Mouse (Mus musculus) spleen, adult 2 months (tissue): ENCODE measurements around the gene Stab1. TPM values are rescaled to one million over a fixed set of nuclear protein-coding genes. Genes with fewer than 3 reads are reported as not detected.
A peak's percentile ranks its signal among the peaks of the same experiment; 100 is the strongest.

Experiments
- DNase-seq, 2 experiments: peaks; one replicate each; pipeline versions ENCODE4 v3.0.0 to v3.0.0-alpha.2; 2012 to 2021; ENCODE audit warnings: low spot score in 2 of 2, low read depth in 1 of 2
- H3K27ac ChIP-seq: fragments of 200-500 bp; 2 replicates; pipeline ENCODE4 v1.5.1; 2012; ENCODE audit warnings: low read length, inconsistent platforms; ENCODE audit not compliant: insufficient read depth
- H3K27me3 ChIP-seq: fragments of 200-500 bp; 2 replicates; pipeline ENCODE4 v1.6.1; 2012; ENCODE audit warnings: mild to moderate bottlenecking, moderate library complexity, low read length, inconsistent platforms; ENCODE audit not compliant: control insufficient read depth, insufficient read depth
- H3K36me3 ChIP-seq: fragments of 200-500 bp; 2 replicates; pipeline ENCODE4 v1.6.1; 2012; ENCODE audit warnings: mild to moderate bottlenecking, low read length, inconsistent platforms; ENCODE audit not compliant: control insufficient read depth, insufficient read depth
- H3K4me1 ChIP-seq: fragments of 200-500 bp; 2 replicates; pipeline ENCODE4 v1.6.1; 2011; ENCODE audit warnings: inconsistent platforms; ENCODE audit not compliant: control insufficient read depth, insufficient read depth, insufficient read length
- H3K4me3 ChIP-seq: fragments of 200-500 bp; 2 replicates; pipeline ENCODE4 v1.5.1; 2011; ENCODE audit warnings: mild to moderate bottlenecking, inconsistent platforms; ENCODE audit not compliant: insufficient read depth, insufficient read length; ENCODE audit errors: extremely low read depth
- CTCF ChIP-seq: fragments of 200-500 bp; IDR thresholded peaks from 2 replicates; pipeline ENCODE4 v1.5.1; 2011; ENCODE audit warnings: mild to moderate bottlenecking, inconsistent platforms; ENCODE audit not compliant: insufficient read depth, insufficient read length, insufficient replicate concordance; ENCODE audit errors: extremely low read depth
- POLR2A ChIP-seq: fragments of 200-500 bp; IDR thresholded peaks from 2 replicates; pipeline ENCODE4 v1.6.1; 2011; ENCODE audit warnings: low read depth, low read length, inconsistent platforms
- whole genome bisulfite sequencing: fragments of 180-500 bp; shearing (Covaris S2); methylation state at CpG from one replicate; pipeline ENCODE4 v1.1.7; 2018; 5-methylcytosine and 5-hydroxymethylcytosine counted together
- polyA plus RNA-seq: library from polyadenylated mRNA; depleted of rRNA; stranded (reverse); fragments of >200 nt; gene quantifications from 2 replicates; pipeline ENCODE4 v1.2.3, GENCODE M21; 2012

The Stab1 gene
- polyA plus RNA-seq, 1 experiment, result 44.3 TPM

GRCm38 (mm10) chr14:31134015-31135000 is 34.1 kb downstream of the Stab1 start:
- Histone ChIP-seq H3K27ac (no peak overlapping the region), H3K27me3 (0 out of 2 replicates have a peak, but pooled peaks cover 1% of the 10 kb centered on the region), H3K4me1 (peaks cover 12% of the 10 kb centered on the region), H3K4me3 (no peak overlapping the region), H3K36me3 (no peaks in the 10 kb centered on the region)
- WGBS, result 91% methylated on average over 25 of the region's 25 CpGs
- no peak for DNase-seq
- no peak for TF ChIP-seq POLR2A

DNA sequence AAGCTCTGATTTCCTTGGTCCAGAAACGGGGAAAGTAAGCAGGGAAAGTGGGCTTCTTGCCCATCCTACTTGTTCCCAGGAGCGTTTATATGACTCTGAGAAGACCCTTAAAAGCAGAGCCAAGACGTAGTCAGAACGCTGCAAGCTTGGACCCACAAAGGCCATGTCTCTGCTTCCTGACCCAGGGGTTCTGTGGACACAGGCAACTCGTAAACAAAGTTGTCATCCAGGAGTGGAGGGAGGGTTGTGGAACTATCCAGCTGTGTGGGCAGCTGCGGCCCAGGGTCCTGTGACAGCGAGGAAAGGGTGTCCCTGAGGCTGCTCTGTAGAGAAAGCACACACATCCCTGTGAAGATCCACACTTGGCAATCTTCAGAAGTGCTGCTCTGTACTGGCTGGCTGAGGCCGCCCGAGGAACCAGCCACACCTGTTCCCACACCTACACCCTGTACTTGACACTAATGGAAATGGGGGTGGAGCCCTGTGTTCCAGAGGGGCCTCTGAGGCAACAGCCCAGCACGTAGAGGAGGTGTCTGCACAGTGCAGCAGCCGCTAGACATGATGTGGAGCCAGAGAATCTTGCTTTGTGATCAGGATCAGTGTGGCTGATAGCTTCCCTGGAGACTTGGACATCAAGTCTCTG is 35.3 kb downstream of the Stab1 start:
- 0 out of 2 replicates have a peak, but pooled peaks cover 1% of the 10 kb centered on the region for H3K27me3 ChIP-seq

DNA sequence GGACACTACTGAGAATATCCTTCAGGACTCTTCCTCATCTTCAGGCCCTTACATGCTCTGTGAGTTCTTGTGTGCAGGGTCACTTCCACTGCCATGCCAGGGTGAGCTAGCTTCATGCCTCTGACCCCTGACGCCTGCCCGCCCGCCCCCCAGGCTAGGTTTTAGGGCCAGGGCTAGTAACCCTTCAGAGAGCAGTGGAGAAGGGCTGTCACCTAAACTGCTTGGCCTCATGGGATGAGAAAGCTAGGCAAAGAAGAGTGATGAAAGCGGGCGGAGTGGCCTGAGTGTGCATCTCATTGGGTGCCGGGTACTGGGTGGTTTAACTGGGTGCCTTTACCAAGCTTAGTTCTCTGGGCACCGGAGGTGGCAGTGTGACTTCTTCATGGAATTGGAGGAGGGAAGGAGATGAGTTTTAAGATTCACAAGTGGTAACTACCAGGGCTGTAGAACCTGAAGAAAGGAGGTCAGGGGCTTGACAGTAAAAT is 35.9 kb downstream of the Stab1 start:
- no peak overlapping the region for H3K27ac ChIP-seq

More for the DNA sequence above, 35.3 kb downstream of the Stab1 start:
- DNase-seq, result no peak
- peaks cover 12% of the 10 kb centered on the region for H3K4me1 ChIP-seq
- H3K4me3 ChIP-seq, result no peak overlapping the region
- H3K27ac ChIP-seq, result no peak overlapping the region
- TF ChIP-seq CTCF (no peak), POLR2A (no peak)
- 92% methylated on average over 11 of the region's 11 CpGs for WGBS
- no peaks in the 10 kb centered on the region for H3K36me3 ChIP-seq

GRCm38 (mm10) chr14:31132031-31132430 is 36.4 kb downstream of the Stab1 start:
- 0 out of 2 replicates have a peak, but pooled peaks cover 1% of the 10 kb centered on the region for H3K27me3 ChIP-seq
- H3K4me1 ChIP-seq, result peaks cover 16% of the 10 kb centered on the region
- no peak for TF ChIP-seq POLR2A
- TF ChIP-seq CTCF, result no peak
- no peak for DNase-seq
- no peaks in the 10 kb centered on the region for H3K36me3 ChIP-seq
- WGBS, result 48% methylated on average over 6 of the region's 6 CpGs
- no peak overlapping the region for H3K27ac ChIP-seq
- no peak overlapping the region for H3K4me3 ChIP-seq

More for the DNA sequence above, 35.9 kb downstream of the Stab1 start:
- H3K27me3 ChIP-seq, result 0 out of 2 replicates have a peak, but pooled peaks cover 1% of the 10 kb centered on the region
- no peak overlapping the region for H3K4me3 ChIP-seq
- H3K36me3 ChIP-seq, result no peaks in the 10 kb centered on the region
- no peak for TF ChIP-seq POLR2A
- no peak for TF ChIP-seq CTCF
- DNase-seq, result no peak
- peaks cover 12% of the 10 kb centered on the region for H3K4me1 ChIP-seq
- WGBS, result 91% methylated on average over 7 of the region's 7 CpGs

DNA sequence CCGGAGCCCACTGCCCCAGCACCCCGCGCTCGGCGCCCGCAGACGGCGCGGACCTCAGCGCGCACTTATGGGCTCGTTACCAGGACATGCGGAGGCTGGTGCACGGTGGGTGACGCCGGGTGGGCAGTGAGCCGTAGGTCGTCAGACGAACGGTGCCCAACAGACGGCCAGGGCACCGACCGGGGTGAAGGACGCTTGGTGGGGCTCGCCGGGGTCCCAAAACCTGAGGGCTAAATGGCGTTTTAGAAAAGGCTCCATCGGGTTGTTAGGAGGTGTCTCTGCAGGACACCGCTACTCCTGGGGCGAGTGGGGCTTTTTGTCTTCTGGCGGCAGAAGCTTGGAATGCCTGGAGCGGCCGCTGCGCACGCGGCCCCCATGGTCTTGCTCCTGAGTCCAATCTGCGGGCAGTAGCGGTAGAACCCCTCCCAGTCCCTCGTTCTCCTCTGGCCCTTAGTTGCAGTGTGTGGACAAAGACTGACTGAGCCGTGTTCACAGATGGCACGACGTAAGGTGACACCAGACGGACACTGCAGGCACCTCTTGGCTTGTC is 37.1 kb downstream of the Stab1 start:
- Histone ChIP-seq H3K27me3 (0 out of 2 replicates have a peak, but pooled peaks cover 1% of the 10 kb centered on the region), H3K27ac (no peak overlapping the region), H3K4me3 (peak overlapping the region; percentile 74), H3K4me1 (peaks cover 16% of the 10 kb centered on the region), H3K36me3 (no peaks in the 10 kb centered on the region)
- no peak for TF ChIP-seq POLR2A
- DNase-seq, result no peak
- WGBS, result 4% methylated on average over 43 of the region's 43 CpGs

- Histone ChIP-seq H3K4me3 (peak within 1 kb of the TSS; percentile 74), H3K4me1 (peaks cover 16% of the 10 kb centered on the region), H3K27ac (no peak within 1 kb of the TSS), H3K36me3 (no peaks in the 10 kb centered on the region), H3K27me3 (0 out of 2 replicates have a peak, but pooled peaks cover 1% of the 10 kb centered on the region)
- TF ChIP-seq POLR2A (no peak), CTCF (no peak)
- peak; percentile 30 to 84 for DNase-seq
- WGBS, result 9% methylated on average over 59 of the region's 63 CpGs
Observed at GRCm38 (mm10) chr14:31130236-31131220, 37.9 kb downstream of the Stab1 start, which contains the start of gene Nt5dc2. TSS of gene Nt5dc2 (plus strand) at chr14:31131053.
